Mouse (Mus musculus) large intestine, adult 2 months (tissue): ENCODE results near the gene Pik3ca. TPM values are rescaled to one million over a fixed set of nuclear protein-coding genes. Genes with fewer than 3 reads are reported as not detected.
"Not testable (repeated sequence)": the region's sequence is repeated elsewhere in the genome, so short reads cannot be mapped to it uniquely, and the experiment has no call there.

Experiments used
- DNase-seq: peaks from one replicate; pipeline ENCODE4 v3.0.0-alpha.2; 2012; ENCODE audit warnings: low read depth, low spot score
- WGBS: fragments of 180-500 bp; shearing (Covaris S2); methylation state at CpG from one replicate; pipeline ENCODE4 v1.1.7; 2018; 5-methylcytosine and 5-hydroxymethylcytosine counted together
- polyA plus RNA-seq: library from polyadenylated mRNA; depleted of rRNA; stranded (reverse); fragments of >200 nt; gene quantifications from 2 replicates; pipeline ENCODE4 v1.2.3, GENCODE M21; 2012

The Pik3ca gene
- polyA plus RNA-seq, 1 experiment: 3.8 TPM

DNA sequence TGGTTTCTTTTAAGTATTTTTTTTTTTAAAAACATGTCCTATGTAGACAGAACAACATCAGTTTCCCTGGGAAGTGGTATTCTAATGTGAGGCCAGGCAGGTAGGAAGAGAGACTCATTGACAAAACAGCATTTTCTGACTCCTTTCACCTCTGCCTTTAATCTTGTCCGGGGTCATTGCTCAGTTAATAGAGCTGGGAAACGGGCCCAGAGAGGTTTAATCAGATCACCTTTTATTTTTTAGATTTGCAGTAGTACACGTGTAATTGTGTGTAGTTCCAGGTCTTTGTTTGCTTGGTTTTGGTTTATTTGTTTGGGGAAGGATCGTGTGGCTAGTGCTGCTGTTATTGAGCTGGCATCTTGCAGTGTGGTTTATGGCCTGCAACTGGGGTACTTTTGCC is 1.9 kb downstream of the Pik3ca start:
- 15% methylated on average over 4 of the region's 4 CpGs for WGBS
- no peak for DNase-seq

DNA sequence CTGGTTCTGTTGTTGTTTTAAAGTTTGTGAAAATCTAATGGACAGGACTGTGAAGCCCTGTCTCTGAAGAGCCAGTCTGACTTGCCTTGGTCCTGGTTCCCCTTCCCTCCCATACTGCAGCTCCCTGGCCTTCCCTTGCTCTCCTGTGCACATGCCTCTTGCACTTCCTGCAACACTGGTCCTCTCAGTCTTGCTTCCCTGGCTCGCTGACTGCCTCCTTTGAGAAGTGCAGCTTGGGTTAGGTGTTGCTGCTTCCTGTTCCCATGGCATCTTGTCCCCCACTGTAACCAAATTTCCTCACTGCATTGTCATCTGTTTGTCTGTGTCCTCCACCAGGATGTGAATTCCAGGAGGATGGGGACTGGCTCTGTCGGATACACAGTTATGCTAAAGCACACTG is 2.5 kb downstream of the Pik3ca start:
- DNase-seq: no peak
- WGBS: 51% methylated on average over 2 of the region's 2 CpGs

- 71% methylated on average over 3 of the region's 3 CpGs for WGBS
- DNase-seq: no peak
Observed at GRCm38 (mm10) chr3:32401591-32401990, 4.1 kb downstream of the Pik3ca start.

- 74% methylated on average over 7 of the region's 7 CpGs for WGBS
- DNase-seq: no peak
Observed at GRCm38 (mm10) chr3:32402990-32403885, 5.8 kb downstream of the Pik3ca start.

DNA sequence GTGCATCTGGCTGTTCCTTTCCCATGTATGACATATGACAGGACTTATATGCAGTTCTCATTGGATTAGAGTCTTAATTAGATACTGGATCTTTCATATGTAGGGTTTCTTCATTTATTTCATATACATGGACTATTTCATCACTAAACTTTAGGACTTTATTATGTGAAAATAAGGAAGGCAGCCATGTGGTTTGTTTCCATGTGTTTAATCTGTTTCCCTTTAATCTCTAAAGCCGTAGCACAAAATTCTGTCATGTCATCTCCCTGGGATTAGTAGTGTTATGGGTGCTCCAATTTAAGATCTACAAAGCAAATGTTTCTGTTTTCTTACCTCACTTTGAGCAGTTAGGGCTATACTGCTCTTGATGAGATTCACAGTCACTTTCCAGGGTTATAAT is 8.2 kb downstream of the Pik3ca start:
- WGBS: 62% methylated on average over 1 of the region's 1 CpGs

GRCm38 (mm10) chr3:32406804-32407203 is 9.3 kb downstream of the Pik3ca start:
- DNase-seq: no peak
- 86% methylated on average over 6 of the region's 6 CpGs for WGBS

More for the DNA sequence above, 8.2 kb downstream of the Pik3ca start:
- no peak for DNase-seq

DNA sequence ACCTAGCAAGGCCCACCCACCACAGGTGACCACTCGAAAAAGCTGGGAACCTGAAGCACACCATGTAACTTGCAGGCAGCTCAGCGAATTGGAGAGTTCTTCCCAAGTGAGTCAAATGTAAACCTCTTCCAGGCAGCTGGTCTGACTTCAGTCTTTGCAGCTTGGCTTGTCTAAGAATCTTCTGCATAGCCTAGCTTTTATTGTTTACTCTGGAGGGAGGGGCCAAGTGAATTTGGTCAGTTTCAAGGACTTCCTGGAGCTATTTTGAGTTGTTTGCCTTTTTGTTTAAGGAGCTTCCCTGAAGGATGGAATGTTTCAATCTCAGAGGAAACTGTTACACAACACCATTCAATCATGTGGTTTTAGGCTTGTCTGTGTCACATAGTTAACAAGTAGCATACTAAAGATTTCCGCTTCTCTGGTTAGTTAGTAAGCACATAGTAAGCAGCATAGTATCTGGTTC is 11.4 kb downstream of the Pik3ca start:
- WGBS: 42% methylated on average over 3 of the region's 3 CpGs
- DNase-seq: no peak

DNA sequence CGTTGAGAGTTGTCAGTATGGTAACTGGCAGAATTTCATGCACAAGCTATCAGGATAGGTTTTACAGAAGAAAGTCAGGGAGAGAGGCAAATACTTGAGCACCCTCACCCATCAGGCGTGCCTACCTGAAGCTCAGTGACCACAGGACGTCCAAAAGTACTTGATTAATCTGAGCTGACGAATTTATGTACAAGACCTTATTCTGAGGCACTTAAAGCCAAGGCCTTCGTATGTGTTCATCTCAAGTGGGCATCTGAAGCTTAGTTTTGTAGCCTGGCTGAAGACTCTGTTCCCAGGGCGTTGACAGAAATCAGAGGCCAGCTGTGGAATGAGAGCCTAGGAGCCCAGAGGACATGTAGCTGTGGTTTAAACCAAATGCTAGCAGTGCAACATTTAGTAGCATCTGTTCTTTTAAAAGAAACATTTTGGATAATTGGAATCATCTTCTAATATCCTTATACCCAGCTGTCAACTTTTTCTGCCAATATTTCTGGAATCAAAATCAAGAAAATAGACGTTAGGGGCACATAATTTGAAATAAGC is 15.1 kb downstream of the Pik3ca start:
- WGBS: 68% methylated on average over 7 of the region's 7 CpGs
- no peak for DNase-seq

- no peak for DNase-seq
- 30% methylated on average over 4 of the region's 4 CpGs for WGBS
Observed at GRCm38 (mm10) chr3:32414381-32414780, 16.9 kb downstream of the Pik3ca start.

GRCm38 (mm10) chr3:32415370-32416309 is 18.2 kb downstream of the Pik3ca start:
- 61% methylated on average over 3 of the region's 3 CpGs for WGBS
- DNase-seq: no peak

- WGBS: 14% methylated on average over 5 of the region's 5 CpGs
Observed at GRCm38 (mm10) chr3:32417751-32418211, 20.3 kb downstream of the Pik3ca start.

GRCm38 (mm10) chr3:32419866-32420265 is 22.4 kb downstream of the Pik3ca start:
- WGBS: 73% methylated on average over 2 of the region's 2 CpGs
- DNase-seq: no peak

More at GRCm38 (mm10) chr3:32417751-32418211, 20.3 kb downstream of the Pik3ca start:
- no peak for DNase-seq

GRCm38 (mm10) chr3:32421115-32422054 is 23.9 kb downstream of the Pik3ca start:
- DNase-seq: no peak
- WGBS: 80% methylated on average over 6 of the region's 6 CpGs

GRCm38 (mm10) chr3:32427695-32428094 is 30.2 kb downstream of the Pik3ca start:
- DNase-seq: no peak
- WGBS: 35% methylated on average over 4 of the region's 4 CpGs

GRCm38 (mm10) chr3:32428361-32428760 is 30.9 kb downstream of the Pik3ca start:
- WGBS: 62% methylated on average over 3 of the region's 3 CpGs
- DNase-seq: no peak

- 59% methylated on average over 4 of the region's 4 CpGs for WGBS
- DNase-seq: no peak
Observed at GRCm38 (mm10) chr3:32428921-32429320, 31.4 kb downstream of the Pik3ca start.

DNA sequence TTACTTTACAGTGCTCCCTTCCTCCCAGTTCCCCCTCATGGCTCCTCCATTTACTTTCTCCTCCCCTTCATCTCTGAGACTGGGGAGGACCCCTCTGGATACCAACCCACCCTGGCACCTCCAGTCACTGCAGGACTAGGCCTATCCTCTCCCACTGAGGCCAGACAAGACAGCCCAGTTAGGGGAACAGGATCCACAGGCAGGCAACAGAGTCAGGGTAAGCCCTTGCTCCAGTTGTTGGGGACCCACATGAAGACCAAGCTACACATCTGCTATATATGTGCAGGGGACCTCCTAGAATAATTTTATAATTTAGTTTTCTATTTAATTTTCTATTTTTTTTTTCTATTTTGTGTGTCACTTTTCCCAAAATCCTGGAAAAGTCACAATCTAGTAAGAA is 31.9 kb downstream of the Pik3ca start:
- DNase-seq: not testable (repeated sequence)

- no peak for DNase-seq
- 32% methylated on average over 2 of the region's 2 CpGs for WGBS
Observed at GRCm38 (mm10) chr3:32430394-32430793, 32.9 kb downstream of the Pik3ca start.

GRCm38 (mm10) chr3:32434016-32434415 is 36.5 kb downstream of the Pik3ca start:
- 61% methylated on average over 2 of the region's 2 CpGs for WGBS
- DNase-seq: no peak
